Mouse (Mus musculus) lung, adult 10 weeks (tissue): Measurements from ENCODE around the gene Krt73. TPM values are rescaled to one million over a fixed set of nuclear protein-coding genes. Genes with fewer than 3 reads are reported as not detected.

Experiments
- polyA plus RNA-seq: library from polyadenylated mRNA; stranded (reverse); fragments of 350-450 nt; fragmentation: Illumina TruSeq; extraction: RNeasy Lipid Tissue Mini Kit (QIAGEN cat#74804); gene quantifications from one replicate; pipeline ENCODE4 v1.2.3, GENCODE M21; 2014; ENCODE audit warnings: low read depth, low replicate concordance; ENCODE audit not compliant: insufficient read depth

The Krt73 gene
- not detected for polyA plus RNA-seq

GRCm38 (mm10) chr15:101802296-101802835, at the start of gene Krt73:
Gene Krt73, minus strand, starts transcription at chr15:101802346.

GRCm38 (mm10) chr15:101850694-101851093, 48.5 kb upstream of the Krt73 start, which contains the start of gene Krt1:
Gene Krt1, minus strand, starts transcription at chr15:101850794.

DNA sequence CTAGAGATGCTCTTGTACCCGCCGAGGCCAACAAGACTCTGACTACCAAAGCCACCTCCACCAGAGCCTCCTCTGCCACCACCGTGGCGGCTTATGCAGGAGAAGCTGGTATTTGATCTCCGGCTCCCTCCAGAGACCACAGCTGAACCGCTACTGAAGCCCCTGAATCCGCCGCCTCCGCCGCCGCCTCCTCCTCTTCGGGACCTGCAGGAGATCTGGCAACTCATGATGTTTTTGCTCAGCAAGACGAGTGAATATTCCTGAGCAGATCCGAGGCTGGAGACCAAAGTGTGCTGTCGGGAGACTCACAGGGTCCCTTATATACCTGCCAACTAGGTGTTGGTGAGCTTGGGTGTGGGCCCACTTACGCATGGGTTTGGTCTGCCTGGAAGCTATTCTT, 15.7 kb upstream of the Krt73 start, which contains the start of gene Krt2:
TSS of gene Krt2 (minus strand) at position 295 of the 400 bp plus-strand sequence.

GRCm38 (mm10) chr15:101786360-101786759, 15.8 kb downstream of the Krt73 start, which contains the start of gene Krt72:
Gene Krt72, minus strand, starts transcription at chr15:101786460.

Other genes with a start within 250 kb of the Krt73 start
- not detected for gene Krt90, start 239.4 kb downstream of the Krt73 start, polyA plus RNA-seq
- gene Krt75, start 228.4 kb downstream of the Krt73 start, polyA plus RNA-seq: not detected
- not detected for gene Gm5414, start 174.2 kb downstream of the Krt73 start, polyA plus RNA-seq
- gene Gm5478, start 155.0 kb downstream of the Krt73 start, polyA plus RNA-seq: not detected
- gene Krt6b, start 122.1 kb downstream of the Krt73 start, polyA plus RNA-seq: not detected
- gene Krt6a, start 108.0 kb downstream of the Krt73 start, polyA plus RNA-seq: not detected
- 0.23 TPM for gene Krt5, start 89.4 kb downstream of the Krt73 start, polyA plus RNA-seq
- not detected for gene Krt71, start 59.2 kb downstream of the Krt73 start, polyA plus RNA-seq
- gene Krt72, start 15.9 kb downstream of the Krt73 start, polyA plus RNA-seq: not detected
- gene Krt2, start 15.8 kb upstream of the Krt73 start, polyA plus RNA-seq: not detected
- 0.15 TPM for gene Krt1, start 48.4 kb upstream of the Krt73 start, polyA plus RNA-seq
- gene Krt77, start 67.4 kb upstream of the Krt73 start, polyA plus RNA-seq: not detected
- not detected for gene Krt76, start 90.6 kb upstream of the Krt73 start, polyA plus RNA-seq
- gene Krt4, start 122.4 kb upstream of the Krt73 start, polyA plus RNA-seq: not detected
- 13.3 TPM for gene Krt79, start 138.0 kb upstream of the Krt73 start, polyA plus RNA-seq
- gene Krt78, start 151.9 kb upstream of the Krt73 start, polyA plus RNA-seq: 0.10 TPM
- 137 TPM for gene Krt8, start 202.1 kb upstream of the Krt73 start, polyA plus RNA-seq
- gene Krt18, start 225.8 kb upstream of the Krt73 start, polyA plus RNA-seq: 91.4 TPM